Mouse (Mus musculus): ENCODE data around the gene Tsc22d1.

GRCm38 (mm10) chr14:76467932-76468331, 53.2 kb downstream of the Tsc22d1 start:
- TF ChIP-seq CTCF (IDR thresholded peaks at IDR 0.05; ENCODE audit: extremely low read depth, insufficient read depth, low read length): no peak
- TF ChIP-seq POLR2A (IDR thresholded peaks at IDR 0.05; ENCODE audit: extremely low read depth, insufficient read depth, low read length): no peak

Measured in cortical plate, adult 2 months (tissue).